In genomic region chr8:107254951-107255457, GRCm38 (mm10) we compare ENCODE assay signal across 10 mouse cellular contexts. TPM values are rescaled to one million over a fixed set of nuclear protein-coding genes. Genes with fewer than 3 reads are reported as not detected.
DNase-seq lines count a peak whose midpoint lies in the region; ATAC-seq lines count a peak whose summit lies in the region.
"Had no signal": no experiment of that assay in that cellular context is flagged by ENCODE, and none has a peak within 500 bp of the region (broad histone marks: within the 10 kb centered on the region; RNA-seq: fewer than 3 reads in every experiment).

No protein-coding gene starts in this region.

- DNase-seq in kidney, adult 11 months: peak; percentile 15
- DNase-seq in kidney, postnatal 25 days: no peak
- DNase-seq in gastrocnemius, postnatal 10 days: no peak
- no peak for DNase-seq in embryo, embryonic 10 days (ENCODE audit: low spot score)
- DNase-seq in gastrocnemius, adult 18-20 months (ENCODE audit: low spot score): no peak
- DNase-seq: lung, postnatal 36 days had no signal

- peak; percentile 63 for ATAC-seq in activated CD4-positive, CD25-positive, alpha-beta regulatory T cell, adult 4 months
- ATAC-seq in heart, embryonic 14.5 days (ENCODE audit: insufficient number of reproducible peaks, insufficient read depth, low FRiP score, low read depth): no peak
- 0 out of 2 replicates have a peak, but pooled peaks have one; percentile 9 for ATAC-seq in megakaryocyte progenitor cell, adult 5-6 weeks (replicated peaks; ENCODE audit: poor library complexity)

- no peaks in the 10 kb centered on the region for H3K36me3 ChIP-seq in heart, embryonic 14.5 days (ENCODE audit: control insufficient read depth, insufficient read depth, low read length)
- H3K36me3 ChIP-seq: embryonic facial prominence, embryonic 12.5 days had no signal

- peak overlapping the region; percentile 27 for H3K9ac ChIP-seq in heart, embryonic 14.5 days (ENCODE audit: low read length)
- H3K9ac ChIP-seq: embryonic facial prominence, embryonic 12.5 days had no signal

- WGBS in heart, embryonic 14.5 days: 37% methylated on average over 11 of the region's 11 CpGs

- H3K4me2 ChIP-seq in heart, embryonic 14.5 days (ENCODE audit: low read length): no peak overlapping the region; the same call in 1 of the 2 replicates
- H3K4me2 ChIP-seq: embryonic facial prominence, embryonic 12.5 days had no signal

- H3K27ac ChIP-seq in heart, embryonic 14.5 days (replicated peaks in 1 of 2; ENCODE audit: control insufficient read depth in 1 of 2, insufficient read depth in 1 of 2, low read depth in 2 of 2, low read length in 2 of 2): peak overlapping the region; percentile 47 to 60; a peak in 3 of 4 replicates
- H3K27ac ChIP-seq: embryonic facial prominence, embryonic 12.5 days had no signal

- H3K27me3 ChIP-seq in heart, embryonic 14.5 days (ENCODE audit: control insufficient read depth, insufficient read depth, low read length): no peaks in the 10 kb centered on the region
- H3K27me3 ChIP-seq: embryonic facial prominence, embryonic 12.5 days had no signal

- H3K4me1 ChIP-seq in heart, embryonic 14.5 days (ENCODE audit: control insufficient read depth in 2 of 2, insufficient read depth in 2 of 2, low read length in 2 of 2): peaks cover 21 to 26% of the 10 kb centered on the region in 2 experiments

- no peaks in the 10 kb centered on the region for H3K9me3 ChIP-seq in heart, embryonic 14.5 days (ENCODE audit: control insufficient read depth, low read length)
- H3K9me3 ChIP-seq: embryonic facial prominence, embryonic 12.5 days had no signal

- no peak overlapping the region for H3K4me3 ChIP-seq in heart, embryonic 14.5 days (ENCODE audit: control insufficient read depth in 1 of 2, insufficient read depth in 1 of 2, low read depth in 1 of 2, low read length in 2 of 2)
- H3K4me3 ChIP-seq: embryonic facial prominence, embryonic 12.5 days had no signal

RNA-seq across cellular contexts. Expression of gene Nfat5, which starts 38.3 kb away (rescaled TPM):
- polyA plus RNA-seq in activated CD4-positive, CD25-positive, alpha-beta regulatory T cell, adult 4 months (2017; shearing (Covaris generic)): 10 to 100 TPM; 13.4 to 16.4 TPM
- 14.9 and 15.6 TPM in 2 replicates for polyA plus RNA-seq in heart, embryonic 14.5 days (2014; fragmentation: Nextera tagmentation; extraction: Ambion mirVana)
- total RNA-seq in megakaryocyte progenitor cell, adult 5-6 weeks (2015): 30.1 and 32.3 TPM in 2 replicates
- total RNA-seq in megakaryocyte progenitor cell, adult 5-6 weeks (2017): 18.8 and 20.9 TPM in 2 replicates
- 10 to 100 TPM; 23.2 to 32.7 TPM for total RNA-seq in gastrocnemius, postnatal 10 days (2021)
- 10 to 100 TPM; 16.4 to 23.6 TPM for total RNA-seq in gastrocnemius, adult 18-20 months (2021)
